In genomic region chr2:9193195-9193594, GRCm38 (mm10) we compare ENCODE assay signal across 14 mouse cellular contexts.
"Had no signal": no experiment of that assay in that cellular context is flagged by ENCODE, and none has a peak within 500 bp of the region (broad histone marks: within the 10 kb centered on the region; RNA-seq: fewer than 3 reads in every experiment).

No protein-coding gene starts in this region.

- ATAC-seq: liver, postnatal 0 days; lung, postnatal 0 days; midbrain, embryonic 13.5 days had no signal

- DNase-seq: kidney, postnatal 10 days; kidney, postnatal 36 days; layer of hippocampus, postnatal 36 days; left cerebral cortex, postnatal 4 days; liver, postnatal 0 days; lung, embryonic 14.5 days; right cerebral cortex, adult 18-20 months; right cerebral cortex, postnatal 14 days; right cerebral cortex, postnatal 4 days; thymus, adult 2 months; thymus, postnatal 14 days; thymus, postnatal 4 days had no signal
